Mouse (Mus musculus) embryonic facial prominence, embryonic 14.5 days (tissue): ENCODE results near the gene Lrrc61. TPM values are rescaled to one million over a fixed set of nuclear protein-coding genes. Genes with fewer than 3 reads are reported as not detected.

ENCODE experiments used
- ATAC-seq: fragments of 200-750 bp; cut with Nextera tagmentation; 2 replicates; pipeline ENCODE4 v1.8.0; 2017; ENCODE audit warnings: low read depth, moderate number of reproducible peaks, moderate TSS enrichment
- DNase-seq: peaks from one replicate; pipeline ENCODE4 v3.0.0-alpha.2; 2015; ENCODE audit warnings: low spot score
- H3K27ac ChIP-seq: fragments of 300-500 bp; sonication (generic); replicated peaks from 2 replicates; pipeline ENCODE4 v1.5.1; 2014; ENCODE audit warnings: low read depth, mild to moderate bottlenecking, low read length, moderate library complexity
- H3K27me3 ChIP-seq: fragments of 300-500 bp; sonication (generic); replicated peaks from 2 replicates; pipeline ENCODE4 v1.6.1; 2014; ENCODE audit warnings: low read length; ENCODE audit not compliant: control insufficient read depth, insufficient read depth
- H3K36me3 ChIP-seq: fragments of 300-500 bp; sonication (generic); 2 replicates; pipeline ENCODE4 v1.6.1; 2014; ENCODE audit warnings: low read length, mixed read lengths; ENCODE audit not compliant: control insufficient read depth, insufficient read depth
- H3K4me1 ChIP-seq: fragments of 300-500 bp; sonication (generic); 2 replicates; pipeline ENCODE4 v1.6.1; 2014; ENCODE audit warnings: antibody characterized with exemption, low read length; ENCODE audit not compliant: control insufficient read depth, insufficient read depth
- H3K4me2 ChIP-seq: fragments of 300-500 bp; sonication (generic); 2 replicates; pipeline ENCODE4 v1.6.1; 2014; ENCODE audit warnings: low read depth, mild to moderate bottlenecking, low read length, moderate library complexity, mixed read lengths
- H3K4me3 ChIP-seq: fragments of 300-500 bp; sonication (generic); 2 replicates; pipeline ENCODE4 v1.5.1; 2014; ENCODE audit warnings: low read depth, mild to moderate bottlenecking, low read length
- H3K9ac ChIP-seq: fragments of 300-500 bp; sonication (generic); 2 replicates; pipeline ENCODE4 v1.6.1; 2014; ENCODE audit warnings: low read depth, mild to moderate bottlenecking, low read length, moderate library complexity, mixed read lengths
- H3K9me3 ChIP-seq: fragments of 300-500 bp; sonication (generic); 2 replicates; pipeline ENCODE4 v1.6.1; 2016; ENCODE audit warnings: low read length; ENCODE audit not compliant: control insufficient read depth
- WGBS: fragments of 180-500 bp; shearing (Covaris S2); extraction: QIAGEN DNeasy Blood & Tissue Kit; methylation state at CpG from one replicate; pipeline ENCODE4 v1.1.7; 2014; 5-methylcytosine and 5-hydroxymethylcytosine counted together
- polyA plus RNA-seq: library from polyadenylated mRNA; unstranded; fragments of >200 nt; fragmentation: Nextera tagmentation; extraction: Ambion mirVana; gene quantifications from 2 replicates; pipeline ENCODE4 v1.2.1, GENCODE M21; 2014

Lrrc61 gene
- polyA plus RNA-seq, 1 experiment from 2014 or later, result 6.8 TPM

DNA sequence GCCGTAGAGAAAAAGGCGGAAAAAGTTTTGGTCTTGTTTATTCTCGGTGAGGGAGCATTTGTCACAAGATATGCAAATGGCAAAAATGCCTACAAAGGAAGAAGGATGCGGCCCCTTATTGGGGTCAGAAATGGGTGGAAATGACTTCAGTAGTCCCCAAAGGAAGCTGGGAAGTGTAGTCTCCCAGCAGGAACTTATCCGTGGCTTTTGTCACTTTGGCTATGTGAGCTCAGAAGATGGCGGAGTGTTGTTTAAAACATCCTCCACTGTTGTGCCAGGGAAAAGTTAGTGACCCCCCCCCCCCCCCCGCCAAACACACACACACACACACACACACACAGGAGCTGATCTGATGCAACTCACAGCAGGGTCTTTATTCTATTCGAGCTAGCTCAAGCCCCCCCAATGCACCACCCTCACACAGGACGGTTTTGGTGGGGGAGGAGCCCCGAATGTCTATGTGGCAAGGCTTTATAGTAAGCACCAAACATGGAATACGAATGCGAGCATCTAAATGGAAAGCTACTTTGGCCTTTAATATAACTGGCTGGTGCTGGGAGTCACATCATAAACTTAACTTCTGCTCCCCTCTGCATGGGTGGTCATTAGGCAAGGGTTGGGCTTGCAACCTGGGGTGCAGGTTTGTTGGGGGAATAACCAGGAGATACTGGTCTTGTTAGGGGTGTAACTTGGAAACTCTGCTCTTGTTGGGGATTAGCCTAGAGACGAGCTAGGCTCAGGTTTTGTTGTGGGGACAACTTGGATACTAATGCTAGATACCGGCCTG, 701 bp downstream of the Lrrc61 start:
- WGBS, result 23% methylated on average over 13 of the region's 14 CpGs
- Histone ChIP-seq H3K4me1 (peaks cover 13% of the 10 kb centered on the region; the same call in 1 of the 2 replicates), H3K9ac (peak overlapping the region; percentile 72), H3K27ac (peak overlapping the region; percentile 96), H3K9me3 (no peaks in the 10 kb centered on the region), H3K4me2 (peak overlapping the region; percentile 79), H3K36me3 (0 out of 2 replicates have a peak, but pooled peaks cover 5% of the 10 kb centered on the region), H3K27me3 (no peaks in the 10 kb centered on the region), H3K4me3 (peak overlapping the region; percentile 49)
- DNase-seq (peak; percentile 95), ATAC-seq (peak; percentile 82)

GRCm38 (mm10) chr6:48555956-48556355, 1.4 kb downstream of the Lrrc61 start:
- Histone ChIP-seq H3K4me1 (peaks cover 13% of the 10 kb centered on the region; the same call in 1 of the 2 replicates), H3K4me3 (no peak overlapping the region), H3K27ac (peak overlapping the region; percentile 96), H3K27me3 (no peaks in the 10 kb centered on the region), H3K36me3 (0 out of 2 replicates have a peak, but pooled peaks cover 5% of the 10 kb centered on the region), H3K4me2 (peak overlapping the region; percentile 79; the same call in 1 of the 2 replicates), H3K9me3 (no peaks in the 10 kb centered on the region), H3K9ac (0 out of 2 replicates have a peak overlapping the region, but pooled peaks have one; percentile 72)
- DNase-seq (no peak), ATAC-seq (no peak)
- WGBS, result 76% methylated on average over 3 of the region's 3 CpGs

DNA sequence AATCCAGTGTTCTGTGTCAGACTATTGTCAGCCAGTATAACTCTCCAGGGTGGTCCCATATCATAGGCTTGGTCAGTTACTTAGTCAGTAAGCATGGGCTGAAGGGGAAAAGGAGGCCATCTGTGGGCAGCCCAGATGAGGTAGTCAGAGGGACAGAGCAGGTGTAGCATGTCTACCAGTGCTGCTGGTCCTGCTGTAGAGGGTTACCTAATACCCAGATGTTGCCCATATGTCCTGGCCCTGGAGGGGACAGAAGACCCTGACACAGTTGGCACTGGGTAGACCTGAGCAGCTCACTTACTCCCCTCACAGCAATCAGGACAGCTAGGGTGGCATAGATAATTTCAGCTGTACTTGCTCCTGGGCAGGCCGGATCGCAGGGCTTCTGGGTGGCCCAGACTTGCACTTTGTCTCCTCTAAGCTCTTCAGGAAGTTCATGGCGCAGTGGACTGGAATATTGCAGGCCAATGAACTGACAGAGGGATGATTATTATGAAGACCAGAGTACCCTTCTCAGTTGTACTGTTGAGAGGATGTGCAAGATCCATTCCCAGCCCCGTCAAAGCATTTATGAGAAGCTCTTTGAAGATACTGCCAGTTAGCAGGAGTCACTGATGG, 11.2 kb downstream of the Lrrc61 start:
- Histone ChIP-seq H3K4me3 (no peak overlapping the region), H3K9ac (no peak overlapping the region), H3K4me1 (peaks cover 7% of the 10 kb centered on the region; the same call in 1 of the 2 replicates), H3K27ac (no peak overlapping the region), H3K4me2 (no peak overlapping the region), H3K27me3 (no peaks in the 10 kb centered on the region), H3K36me3 (0 out of 2 replicates have a peak, but pooled peaks cover 10% of the 10 kb centered on the region), H3K9me3 (no peaks in the 10 kb centered on the region)
- ATAC-seq, result no peak
- no peak for DNase-seq
- WGBS, result 88% methylated on average over 4 of the region's 4 CpGs

GRCm38 (mm10) chr6:48566312-48566711, 11.7 kb downstream of the Lrrc61 start:
- H3K4me1 ChIP-seq, result peaks cover 7% of the 10 kb centered on the region; the same call in 1 of the 2 replicates
- H3K4me3 ChIP-seq, result no peak overlapping the region
- no peaks in the 10 kb centered on the region for H3K27me3 ChIP-seq
- H3K36me3 ChIP-seq, result 0 out of 2 replicates have a peak, but pooled peaks cover 10% of the 10 kb centered on the region
- H3K9ac ChIP-seq, result no peak overlapping the region
- H3K27ac ChIP-seq, result no peak overlapping the region
- ATAC-seq, result peak; percentile 89
- peak; percentile 80 for DNase-seq
- H3K9me3 ChIP-seq, result no peaks in the 10 kb centered on the region
- 42% methylated on average over 5 of the region's 5 CpGs for WGBS
- no peak overlapping the region for H3K4me2 ChIP-seq

- no peak overlapping the region for H3K27ac ChIP-seq
- H3K27me3 ChIP-seq, result no peaks in the 10 kb centered on the region
- peaks cover 16% of the 10 kb centered on the region for H3K4me1 ChIP-seq
- H3K4me2 ChIP-seq, result no peak overlapping the region
- ATAC-seq (no peak), DNase-seq (peak; percentile 38)
- no peak overlapping the region for H3K4me3 ChIP-seq
- no peaks in the 10 kb centered on the region for H3K9me3 ChIP-seq
- 76% methylated on average over 16 of the region's 21 CpGs for WGBS
- H3K9ac ChIP-seq, result no peak overlapping the region
- H3K36me3 ChIP-seq, result 0 out of 2 replicates have a peak, but pooled peaks cover 10% of the 10 kb centered on the region
Observed at GRCm38 (mm10) chr6:48568036-48568984, 13.7 kb downstream of the Lrrc61 start.

- ATAC-seq (no peak), DNase-seq (no peak)
- 0 out of 2 replicates have a peak, but pooled peaks cover 9% of the 10 kb centered on the region for H3K36me3 ChIP-seq
- WGBS, result 75% methylated on average over 8 of the region's 8 CpGs
- H3K9me3 ChIP-seq, result no peaks in the 10 kb centered on the region
- H3K27me3 ChIP-seq, result no peaks in the 10 kb centered on the region
- no peak overlapping the region for H3K4me2 ChIP-seq
- no peak overlapping the region for H3K27ac ChIP-seq
- no peak overlapping the region for H3K4me3 ChIP-seq
- H3K9ac ChIP-seq, result no peak overlapping the region
- peaks cover 16% of the 10 kb centered on the region for H3K4me1 ChIP-seq
Observed at GRCm38 (mm10) chr6:48569065-48569807, 14.6 kb downstream of the Lrrc61 start.

DNA sequence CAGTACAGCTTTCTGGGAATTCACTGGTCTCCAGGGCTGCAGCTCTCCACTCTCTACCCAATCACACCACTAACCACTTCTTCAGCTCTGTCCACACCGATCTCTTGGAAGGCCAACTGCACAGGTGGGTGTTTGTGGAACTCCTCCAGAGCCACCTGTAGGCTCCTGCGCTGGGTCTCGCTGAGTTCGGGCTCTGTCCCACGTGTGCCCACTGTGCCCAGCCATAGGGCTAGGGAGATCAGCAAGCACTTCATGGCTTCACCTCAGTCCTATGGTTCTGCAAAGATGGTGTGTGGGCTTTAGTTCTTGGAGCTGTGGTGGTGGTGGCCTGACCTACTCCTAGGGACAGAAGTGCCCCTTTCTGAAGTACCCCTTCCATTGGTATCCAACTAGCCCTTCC, 17.4 kb downstream of the Lrrc61 start:
- no peak for ATAC-seq
- no peaks in the 10 kb centered on the region for H3K36me3 ChIP-seq
- no peak overlapping the region for H3K9ac ChIP-seq
- H3K9me3 ChIP-seq, result no peaks in the 10 kb centered on the region
- H3K27ac ChIP-seq, result peak overlapping the region; percentile 46
- 92% methylated on average over 5 of the region's 5 CpGs for WGBS
- H3K27me3 ChIP-seq, result no peaks in the 10 kb centered on the region
- no peak overlapping the region for H3K4me2 ChIP-seq
- no peak for DNase-seq
- H3K4me1 ChIP-seq, result peaks cover 10% of the 10 kb centered on the region
- H3K4me3 ChIP-seq, result no peak overlapping the region
